In genomic region chr13:47145939-47146338, GRCm38 (mm10) we compare ENCODE assay signal across 19 mouse cellular contexts. TPM values are rescaled to one million over a fixed set of nuclear protein-coding genes. Genes with fewer than 3 reads are reported as not detected.
DNase-seq lines count a peak whose midpoint lies in the region; ATAC-seq and TF ChIP-seq lines count a peak whose summit lies in the region.
"Had no signal": no experiment of that assay in that cellular context is flagged by ENCODE, and none has a peak within 500 bp of the region (broad histone marks: within the 10 kb centered on the region; RNA-seq: fewer than 3 reads in every experiment).

No protein-coding gene starts in this region.

- no peaks in the 10 kb centered on the region for H3K36me3 ChIP-seq in heart, embryonic 16.5 days (ENCODE audit: control insufficient read depth, insufficient read depth)
- no peaks in the 10 kb centered on the region for H3K36me3 ChIP-seq in lung, embryonic 14.5 days (ENCODE audit: insufficient read depth)
- H3K36me3 ChIP-seq: forebrain, embryonic 10.5 days; liver, embryonic 13.5 days; lung, embryonic 15.5 days; midbrain, embryonic 13.5 days; neural tube, embryonic 12.5 days had no signal

- intact Hi-C loops in gastrocnemius, adult 2 months (cut with DNase I) = no loop called here

- H3K27ac ChIP-seq in gastrocnemius, adult 2 months = peak overlapping the region; percentile 16; the same call in 1 of the 2 replicates
- H3K27ac ChIP-seq in heart, embryonic 16.5 days (ENCODE audit: low read length) = peak overlapping the region; percentile 85
- no peak overlapping the region for H3K27ac ChIP-seq in lung, embryonic 14.5 days (ENCODE audit: low read depth)
- H3K27ac ChIP-seq: forebrain, embryonic 10.5 days; liver, embryonic 13.5 days; lung, embryonic 15.5 days; midbrain, embryonic 13.5 days; neural tube, embryonic 12.5 days had no signal

- 0 out of 2 replicates have a peak overlapping the region, but pooled peaks have one; percentile 17 for H3K9ac ChIP-seq in heart, embryonic 16.5 days (ENCODE audit: low read length)
- no peak overlapping the region for H3K9ac ChIP-seq in lung, embryonic 14.5 days
- H3K9ac ChIP-seq: forebrain, postnatal 0 days; liver, embryonic 13.5 days; lung, embryonic 15.5 days; midbrain, embryonic 13.5 days; neural tube, embryonic 12.5 days had no signal

- no peak overlapping the region for H3K4me3 ChIP-seq in gastrocnemius, adult 2 months
- no peak overlapping the region for H3K4me3 ChIP-seq in heart, embryonic 16.5 days (ENCODE audit: low read length)
- no peak overlapping the region for H3K4me3 ChIP-seq in lung, embryonic 14.5 days (ENCODE audit: low read depth, low read length)
- H3K4me3 ChIP-seq: forebrain, embryonic 10.5 days; liver, embryonic 13.5 days; lung, embryonic 15.5 days; midbrain, embryonic 13.5 days; neural tube, embryonic 12.5 days had no signal

- no peaks in the 10 kb centered on the region for H3K9me3 ChIP-seq in heart, embryonic 16.5 days (replicated peaks; ENCODE audit: control insufficient read depth, low read length)
- H3K9me3 ChIP-seq in lung, embryonic 14.5 days (ENCODE audit: low read depth, low read length) = no peaks in the 10 kb centered on the region
- H3K9me3 ChIP-seq: forebrain, embryonic 10.5 days; G1E; liver, embryonic 13.5 days; lung, embryonic 15.5 days; midbrain, embryonic 13.5 days; neural tube, embryonic 12.5 days had no signal

- TF ChIP-seq CTCF in gastrocnemius, adult 2 months (IDR thresholded peaks at IDR 0.05) = no peak
- no peak for TF ChIP-seq CTCF in lung, embryonic 14.5 days (IDR thresholded peaks at IDR 0.05; ENCODE audit: low read depth)

- 29% methylated on average over 9 of the region's 9 CpGs for WGBS in heart, embryonic 16.5 days
- WGBS in lung, embryonic 14.5 days = 38% methylated on average over 9 of the region's 9 CpGs

- ATAC-seq in heart, embryonic 16.5 days (replicated peaks; ENCODE audit: extremely low read depth, insufficient read depth, low FRiP score) = peak; percentile 71
- no peak for ATAC-seq in lung, embryonic 14.5 days (ENCODE audit: insufficient read depth)
- ATAC-seq: forebrain, postnatal 0 days; midbrain, embryonic 13.5 days had no signal

- peak overlapping the region; percentile 47 for H3K4me2 ChIP-seq in heart, embryonic 16.5 days (ENCODE audit: low read depth, low read length)
- H3K4me2 ChIP-seq in lung, embryonic 14.5 days = no peak overlapping the region
- H3K4me2 ChIP-seq: liver, embryonic 13.5 days; lung, embryonic 15.5 days; midbrain, embryonic 13.5 days; neural tube, embryonic 12.5 days had no signal

- peaks cover 36% of the 10 kb centered on the region for H3K4me1 ChIP-seq in heart, embryonic 16.5 days (ENCODE audit: control insufficient read depth, insufficient read depth, low read length)
- no peaks in the 10 kb centered on the region; the same call in 1 of the 2 replicates for H3K4me1 ChIP-seq in lung, embryonic 14.5 days (ENCODE audit: insufficient read depth)
- H3K4me1 ChIP-seq: midbrain, embryonic 13.5 days; neural tube, embryonic 12.5 days had no signal

- DNase-seq in gastrocnemius, adult 2 months = no peak
- no peak for DNase-seq in gastrocnemius, adult 8-10 months (ENCODE audit: low spot score in 2 of 2)
- DNase-seq in heart, adult 11 months = no peak
- DNase-seq in lung, embryonic 14.5 days = peak; percentile 24
- DNase-seq in lung, postnatal 25 days (ENCODE audit: low spot score) = no peak
- DNase-seq in mesoderm, embryonic 11.5 days (ENCODE audit: low read depth, low spot score) = peak; percentile 33
- no peak for DNase-seq in adrenal gland, postnatal 4 days (ENCODE audit: low spot score in 2 of 2)
- DNase-seq: cerebellum, adult 9-10 months; forebrain, postnatal 0 days; kidney, adult 11 months; kidney, postnatal 25 days; liver, embryonic 13.5 days; right cerebral cortex, adult 18-20 months had no signal

- no peaks in the 10 kb centered on the region for H3K27me3 ChIP-seq in heart, embryonic 16.5 days (ENCODE audit: control insufficient read depth, insufficient read depth, low read length)
- H3K27me3 ChIP-seq in lung, embryonic 14.5 days (ENCODE audit: insufficient read depth, low read length) = no peaks in the 10 kb centered on the region
- H3K27me3 ChIP-seq: liver, embryonic 13.5 days; lung, embryonic 15.5 days; midbrain, embryonic 13.5 days; neural tube, embryonic 12.5 days had no signal

RNA-seq across cellular contexts. Expression of gene Rnf144b, which starts 23.5 kb away (rescaled TPM):
- total RNA-seq in gastrocnemius, adult 2 months (2021) = 10 to 100 TPM; 24.0 to 25.9 TPM
- total RNA-seq in gastrocnemius, adult 8-10 months (2022) = 10 to 100 TPM; 21.9 to 28.1 (median 22.9) TPM
- polyA plus RNA-seq in heart, embryonic 16.5 days (2015; fragmentation: Nextera tagmentation; extraction: Ambion mirVana) = 1.5 and 1.6 TPM in 2 replicates
- polyA plus RNA-seq in lung, embryonic 14.5 days (2014; fragmentation: Nextera tagmentation; extraction: Ambion mirVana) = 1.2 and 1.5 TPM in 2 replicates
- total RNA-seq in adrenal gland, postnatal 4 days (2021) = 1 to 10 TPM; 3.4 to 6.7 TPM

RNA-seq across cellular contexts. Expression of gene Dek, which starts 39.9 kb away (rescaled TPM):
- 10 to 100 TPM; 34.8 to 35.4 TPM for total RNA-seq in gastrocnemius, adult 2 months (2021)
- total RNA-seq in gastrocnemius, adult 8-10 months (2022) = 10 to 100 TPM; 30.6 to 39.9 (median 36.6) TPM
- 129 and 131 TPM in 2 replicates for polyA plus RNA-seq in heart, embryonic 16.5 days (2015; fragmentation: Nextera tagmentation; extraction: Ambion mirVana)
- 301 and 326 TPM in 2 replicates for polyA plus RNA-seq in lung, embryonic 14.5 days (2014; fragmentation: Nextera tagmentation; extraction: Ambion mirVana)
- 100 to 1,000 TPM; 122 to 142 TPM for total RNA-seq in adrenal gland, postnatal 4 days (2021)

Comparison
In these comparisons a context has a peak if more than half of its experiments do, and no peak if none do; other contexts are left out.
1. DNase-seq: peak in lung, embryonic 14.5 days (single experiment) and mesoderm, embryonic 11.5 days (single experiment); none in gastrocnemius, adult 2 months (single experiment), gastrocnemius, adult 8-10 months (0 of 2), heart, adult 11 months (single experiment), lung, postnatal 25 days (single experiment) and adrenal gland, postnatal 4 days (0 of 2).